Mouse (Mus musculus) 3T3-L1 (cell line): ENCODE measurements at regions not wholly inside any gene's neighbourhood (a gene's known extent, or its start where the extent isn't known, plus 50 kb on each side); places are given as distances from the start of the nearest gene placed in this dataset.

Experiments used
- DNase-seq: peaks from one replicate; pipeline ENCODE4 v3.0.0-alpha.2; 2015; ENCODE audit warnings: low read depth, low spot score

GRCm38 (mm10) chr12:30647511-30647910, 63.3 kb downstream of the Tmem18 start:
- DNase-seq: no peak

- DNase-seq: no peak
These were observed 67.3 kb downstream of the Tmem18 start for GRCm38 (mm10) chr12:30651506-30651905.

- no peak for DNase-seq
These were observed 70.3 kb downstream of the Tmem18 start for GRCm38 (mm10) chr12:30654347-30655075.

- DNase-seq: no peak
These were observed 70.8 kb downstream of the Tmem18 start for GRCm38 (mm10) chr12:30655076-30655421.

DNA sequence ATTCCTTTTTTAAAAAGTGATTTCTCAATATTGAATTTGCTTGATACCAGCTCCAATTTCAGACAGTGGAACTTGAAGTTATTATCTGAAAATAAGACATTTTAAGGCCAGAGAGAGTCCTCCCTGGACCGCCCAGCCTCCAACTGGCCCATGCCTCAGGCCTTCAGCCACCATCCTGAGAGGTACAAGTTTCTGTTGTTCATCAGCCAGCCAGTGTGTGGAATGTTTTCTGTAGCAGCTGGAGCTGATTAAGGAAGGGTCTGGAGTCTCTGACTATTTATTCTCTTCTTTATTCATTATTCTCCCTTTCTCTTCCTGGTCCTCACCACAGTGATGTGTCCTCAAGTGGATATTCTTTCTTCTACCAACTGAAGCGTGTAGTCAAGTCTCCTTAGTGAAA, 94.6 kb downstream of the Tmem18 start:
- no peak for DNase-seq

DNA sequence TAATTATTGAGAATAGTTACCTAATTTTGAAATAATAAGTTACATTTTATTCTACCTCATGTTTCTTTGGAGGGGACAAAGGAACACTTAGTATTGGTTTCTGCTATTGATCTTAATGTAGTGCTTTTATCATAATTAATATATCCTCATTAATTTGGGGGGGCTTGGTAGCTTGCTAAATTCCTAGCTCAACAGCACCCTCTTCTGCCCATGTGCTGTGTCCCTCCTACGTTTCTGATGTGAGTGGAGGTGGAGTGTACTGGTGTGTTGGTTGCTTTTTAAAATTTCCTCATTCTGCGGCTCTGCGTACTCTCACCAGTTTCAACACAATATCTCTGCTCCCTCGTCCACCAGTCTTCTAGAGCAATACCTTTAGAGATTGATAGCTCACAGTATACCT, 105.8 kb downstream of the Tmem18 start:
- DNase-seq: no peak

GRCm38 (mm10) chr12:30693540-30693939, 109.3 kb downstream of the Tmem18 start:
- DNase-seq: no peak

- no peak for DNase-seq
These were observed 114.0 kb downstream of the Tmem18 start for GRCm38 (mm10) chr12:30698256-30698655.

- DNase-seq: no peak
These were observed 119.5 kb downstream of the Tmem18 start for GRCm38 (mm10) chr12:30703691-30704090.

DNA sequence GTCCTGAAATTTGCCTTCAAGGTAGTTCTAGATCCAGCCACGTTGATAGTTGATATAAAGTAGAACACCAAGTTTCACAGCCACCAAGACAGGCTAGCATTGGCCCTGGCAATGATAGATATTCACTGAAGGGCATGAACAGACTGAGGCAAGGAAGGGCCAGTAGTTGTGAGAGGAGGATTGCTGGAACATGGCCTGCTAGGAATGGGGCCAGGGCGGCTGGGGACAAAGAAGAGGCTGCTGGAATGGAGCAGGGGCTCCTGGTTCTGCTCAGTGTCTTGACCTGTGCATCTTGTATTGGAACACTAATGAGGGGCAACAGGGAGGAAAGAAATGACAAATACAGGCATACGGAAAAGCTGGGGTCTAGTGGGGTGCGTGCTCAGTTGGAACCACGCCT, 123.0 kb downstream of the Tmem18 start:
- no peak for DNase-seq

DNA sequence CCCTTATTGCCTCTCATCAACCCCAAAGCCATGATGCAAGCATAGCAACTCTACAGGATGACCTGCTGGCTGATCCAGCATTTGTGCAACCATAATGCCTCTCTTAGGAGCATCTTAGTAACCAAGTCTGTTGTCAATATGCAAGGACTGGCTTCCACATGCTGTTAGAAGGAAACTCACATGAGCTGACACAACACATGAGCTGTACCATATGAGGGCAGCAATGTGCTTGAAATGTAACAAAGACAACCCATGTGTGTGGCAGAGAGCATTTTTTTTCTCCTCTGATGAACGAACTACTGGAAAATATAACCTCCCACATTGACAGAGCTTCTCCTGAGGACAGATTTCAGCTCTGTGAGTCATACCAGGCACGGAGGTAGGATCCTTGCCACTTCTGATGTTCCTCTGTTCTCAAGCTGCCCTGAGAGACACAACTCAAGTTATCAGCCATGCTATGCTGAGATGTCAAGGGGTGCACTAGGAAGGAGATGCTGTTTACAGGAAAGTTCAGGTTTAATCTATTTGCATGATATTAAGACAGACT, 124.5 kb downstream of the Tmem18 start:
- DNase-seq: peak; percentile 3

GRCm38 (mm10) chr12:30710554-30710953, 126.3 kb downstream of the Tmem18 start:
- no peak for DNase-seq

- DNase-seq: no peak
These were observed 142.5 kb downstream of the Tmem18 start for GRCm38 (mm10) chr12:30726747-30727146.

DNA sequence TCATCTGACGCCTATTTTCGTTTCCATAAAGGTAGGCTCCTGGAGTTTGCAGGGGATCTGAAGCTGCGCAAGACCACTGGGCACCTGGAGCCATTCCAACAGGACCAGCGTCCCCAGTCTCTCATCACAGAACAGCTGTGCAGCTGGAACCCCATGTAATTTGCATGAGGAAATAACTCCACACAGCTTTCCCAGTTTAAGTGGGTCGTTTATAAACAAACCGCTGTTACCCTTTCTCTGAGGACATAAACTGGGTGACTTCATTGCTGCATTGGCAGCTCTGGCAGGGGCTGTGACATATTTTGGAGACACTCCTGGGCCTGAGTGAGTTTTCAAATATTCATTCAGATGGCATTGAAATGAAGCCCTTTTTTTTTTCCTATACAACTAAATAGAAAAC, 145.2 kb downstream of the Tmem18 start:
- no peak for DNase-seq

DNA sequence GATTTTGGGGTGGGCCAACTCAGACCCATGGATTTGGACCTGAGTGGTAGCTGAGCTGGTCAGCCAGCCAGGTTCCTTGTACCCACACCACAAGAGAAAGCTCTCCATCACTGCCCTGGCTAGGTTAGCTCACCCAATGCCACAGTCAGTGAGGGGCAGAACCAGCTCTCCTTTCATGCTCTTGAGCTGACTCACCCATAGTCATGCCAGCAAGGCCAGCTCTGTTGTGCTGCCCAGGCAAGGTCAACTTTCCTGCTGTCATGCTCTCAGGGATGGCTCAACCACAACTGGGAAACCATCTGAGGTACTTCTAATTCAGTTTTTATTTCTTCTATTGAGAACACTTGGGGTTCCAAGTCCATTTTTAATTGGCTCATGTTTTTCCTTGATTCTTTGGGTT, 116.5 kb upstream of the Alkal2 start:
- DNase-seq: peak; percentile 68

GRCm38 (mm10) chr12:30793371-30793770, 90.8 kb upstream of the Alkal2 start:
- peak; percentile 60 for DNase-seq

DNA sequence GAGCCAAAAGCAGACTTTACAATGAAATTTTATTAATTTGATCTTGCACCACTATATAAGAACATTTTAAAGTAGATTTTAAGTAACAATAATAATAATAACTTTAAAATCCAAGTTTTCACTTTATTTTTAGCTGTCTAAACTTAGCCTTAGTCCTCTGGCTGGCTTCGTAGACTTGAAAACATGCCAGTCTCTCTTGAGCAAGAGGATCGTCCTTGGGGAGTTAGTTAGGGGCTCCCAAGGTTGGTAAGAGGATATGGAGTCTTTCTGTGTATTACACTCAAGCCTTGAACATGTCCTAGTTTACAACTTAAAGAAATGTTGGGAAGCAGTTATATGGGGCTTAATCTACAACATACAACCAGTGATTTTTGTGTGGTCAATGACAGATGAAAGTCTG, 68.0 kb upstream of the Alkal2 start:
- DNase-seq: no peak

GRCm38 (mm10) chr12:30831383-30831782, 52.7 kb upstream of the Alkal2 start:
- no peak for DNase-seq
